Mouse (Mus musculus): ENCODE results near the gene A630010A05Rik. TPM values are rescaled to one million over a fixed set of nuclear protein-coding genes. Genes with fewer than 3 reads are reported as not detected.

A630010A05Rik gene
- polyA plus RNA-seq (2014; fragmentation: Illumina TruSeq; extraction: RNeasy Lipid Tissue Mini Kit (QIAGEN cat#74804); ENCODE audit: insufficient read depth, low read depth, low replicate concordance) = not detected

DNA sequence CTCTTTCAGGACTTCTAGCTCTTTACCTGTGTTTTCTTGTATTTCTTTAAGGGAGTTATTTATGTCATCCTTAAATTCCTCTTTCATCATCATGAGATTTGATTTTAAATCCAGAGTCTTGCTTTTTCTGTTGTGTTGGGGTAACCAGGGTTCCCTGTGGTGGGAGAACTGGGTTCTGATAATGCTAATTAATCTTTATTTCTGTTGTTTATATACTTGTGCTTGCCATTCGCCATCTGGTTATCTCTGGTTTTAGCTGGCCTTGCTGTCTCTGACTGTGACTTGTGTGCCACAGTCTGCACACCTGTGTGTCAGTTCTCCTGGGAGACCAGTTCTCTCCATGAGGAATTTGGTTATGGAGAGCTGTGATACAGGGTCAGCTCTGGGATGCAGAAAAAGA is at the start of gene A630010A05Rik:
TSS of gene A630010A05Rik (plus strand) at position 301 of the 400 bp plus-strand sequence.

Other genes with a start within 250 kb of the A630010A05Rik start
- gene Fopnl, start 244.9 kb upstream of the A630010A05Rik start, polyA plus RNA-seq (2014; fragmentation: Illumina TruSeq; extraction: RNeasy Lipid Tissue Mini Kit (QIAGEN cat#74804); ENCODE audit: insufficient read depth, low read depth, low replicate concordance) = 52.2 TPM
- 4.6 TPM for gene Abcc1, start 200.8 kb upstream of the A630010A05Rik start, polyA plus RNA-seq (2014; fragmentation: Illumina TruSeq; extraction: RNeasy Lipid Tissue Mini Kit (QIAGEN cat#74804); ENCODE audit: insufficient read depth, low read depth, low replicate concordance)

Data from lung, adult 10 weeks (tissue).